ENCODE assay signal across 10 mouse cellular contexts in genomic region chr8:83578131-83579055, GRCm38 (mm10). TPM values are rescaled to one million over a fixed set of nuclear protein-coding genes. Genes with fewer than 3 reads are reported as not detected.
DNase-seq lines count a peak whose midpoint lies in the region; ATAC-seq and TF ChIP-seq lines count a peak whose summit lies in the region.
"Had no signal": no experiment of that assay in that cellular context is flagged by ENCODE, and none has a peak within 500 bp of the region (broad histone marks: within the 10 kb centered on the region; RNA-seq: fewer than 3 reads in every experiment).

No protein-coding gene starts in this region.

- peak overlapping the region; percentile 76 for H3K27ac ChIP-seq in lung, embryonic 14.5 days (ENCODE audit: low read depth)
- peak overlapping the region; percentile 39; the same call in 1 of the 2 replicates for H3K27ac ChIP-seq in forebrain, embryonic 14.5 days (ENCODE audit: low read depth, low read length)

- H3K4me3 ChIP-seq in lung, embryonic 14.5 days (ENCODE audit: low read depth, low read length) = no peak overlapping the region
- no peak overlapping the region for H3K4me3 ChIP-seq in forebrain, embryonic 14.5 days (ENCODE audit: low read depth, low read length)
- H3K4me3 ChIP-seq: megakaryocyte, embryonic 14.5 days had no signal

- 67% methylated on average over 17 of the region's 17 CpGs for WGBS in lung, embryonic 14.5 days
- 80% methylated on average over 17 of the region's 17 CpGs for WGBS in forebrain, embryonic 14.5 days

- TF ChIP-seq CTCF in lung, embryonic 14.5 days (IDR thresholded peaks at IDR 0.05; ENCODE audit: low read depth) = no peak

- DNase-seq in adrenal gland, adult 18-20 months (ENCODE audit: low spot score in 2 of 2) = peak; percentile 17 to 19
- no peak for DNase-seq in adrenal gland, postnatal 36 days
- no peak for DNase-seq in lung, embryonic 14.5 days
- no peak for DNase-seq in lung, postnatal 25 days (ENCODE audit: low spot score)
- no peak for DNase-seq in forebrain, embryonic 14.5 days (ENCODE audit: low spot score)
- peak; percentile 7 to 50 for DNase-seq in kidney, postnatal 25 days
- no peak for DNase-seq in gastrocnemius, postnatal 14 days

- no peak for ATAC-seq in lung, embryonic 14.5 days (ENCODE audit: insufficient read depth)
- no peak for ATAC-seq in forebrain, embryonic 14.5 days
- no peak for ATAC-seq in megakaryocyte-erythroid progenitor cell, adult 5-6 weeks (replicated peaks; ENCODE audit: low FRiP score, low TSS enrichment, poor library complexity, severe bottlenecking)

- intact Hi-C loops in gastrocnemius, postnatal 14 days (cut with DNase I; ENCODE audit: low total_unique reads) = no loop called here

- peaks cover 15% of the 10 kb centered on the region for H3K4me1 ChIP-seq in lung, embryonic 14.5 days (ENCODE audit: insufficient read depth)
- H3K4me1 ChIP-seq in forebrain, embryonic 14.5 days (ENCODE audit: control insufficient read depth, insufficient read depth, low read length) = no peaks in the 10 kb centered on the region

- H3K9me3 ChIP-seq in lung, embryonic 14.5 days (ENCODE audit: low read depth, low read length) = no peaks in the 10 kb centered on the region
- H3K9me3 ChIP-seq in forebrain, embryonic 14.5 days (replicated peaks; ENCODE audit: control insufficient read depth, low read length) = no peaks in the 10 kb centered on the region
- H3K9me3 ChIP-seq: megakaryocyte, embryonic 14.5 days had no signal

- no peaks in the 10 kb centered on the region for H3K27me3 ChIP-seq in lung, embryonic 14.5 days (ENCODE audit: insufficient read depth, low read length)
- H3K27me3 ChIP-seq in forebrain, embryonic 14.5 days (replicated peaks; ENCODE audit: control insufficient read depth, insufficient read depth, low read length) = no peaks in the 10 kb centered on the region
- H3K27me3 ChIP-seq: megakaryocyte, embryonic 14.5 days had no signal

- H3K9ac ChIP-seq in lung, embryonic 14.5 days = no peak overlapping the region
- H3K9ac ChIP-seq in forebrain, embryonic 14.5 days (ENCODE audit: low read length) = no peak overlapping the region; the same call in 1 of the 2 replicates

- H3K4me2 ChIP-seq in lung, embryonic 14.5 days = no peak overlapping the region
- no peak overlapping the region for H3K4me2 ChIP-seq in forebrain, embryonic 14.5 days (ENCODE audit: low read length)

- H3K36me3 ChIP-seq in lung, embryonic 14.5 days (ENCODE audit: insufficient read depth) = peaks cover 16% of the 10 kb centered on the region; the same call in 1 of the 2 replicates
- H3K36me3 ChIP-seq in forebrain, embryonic 14.5 days (ENCODE audit: control insufficient read depth, insufficient read depth, low read length) = peaks cover 23% of the 10 kb centered on the region; the same call in 1 of the 2 replicates

RNA-seq across cellular contexts. Expression of gene Ndufb7, which starts 11.9 kb away (rescaled TPM):
- total RNA-seq in adrenal gland, adult 18-20 months (2021) = 100 to 1,000 TPM; 220 to 282 TPM
- total RNA-seq in adrenal gland, postnatal 36 days (2021) = 100 to 1,000 TPM; 218 to 228 TPM
- polyA plus RNA-seq in lung, embryonic 14.5 days (2014; fragmentation: Nextera tagmentation; extraction: Ambion mirVana) = 361 and 362 TPM in 2 replicates
- polyA plus RNA-seq in forebrain, embryonic 14.5 days (2014; fragmentation: Nextera tagmentation; extraction: Ambion mirVana) = 370 and 449 TPM in 2 replicates
- total RNA-seq in gastrocnemius, postnatal 14 days (2021) = 100 to 1,000 TPM; 439 to 462 TPM
- total RNA-seq in megakaryocyte-erythroid progenitor cell, adult 5-6 weeks (2014; fragmentation: Nextera tagmentation) = 199 and 204 TPM in 2 replicates
- total RNA-seq in megakaryocyte-erythroid progenitor cell, adult 5-6 weeks (2017) = 173 and 183 TPM in 2 replicates

RNA-seq across cellular contexts. Expression of gene Tecr, which starts 29.4 kb away (rescaled TPM):
- 100 to 1,000 TPM; 498 to 523 TPM for total RNA-seq in adrenal gland, adult 18-20 months (2021)
- 100 to 1,000 TPM; 450 to 470 TPM for total RNA-seq in adrenal gland, postnatal 36 days (2021)
- 531 and 570 TPM in 2 replicates for polyA plus RNA-seq in lung, embryonic 14.5 days (2014; fragmentation: Nextera tagmentation; extraction: Ambion mirVana)
- polyA plus RNA-seq in forebrain, embryonic 14.5 days (2014; fragmentation: Nextera tagmentation; extraction: Ambion mirVana) = 806 and 815 TPM in 2 replicates
- total RNA-seq in gastrocnemius, postnatal 14 days (2021) = 100 to 1,000 TPM; 474 to 504 TPM
- total RNA-seq in megakaryocyte-erythroid progenitor cell, adult 5-6 weeks (2014; fragmentation: Nextera tagmentation) = 304 and 466 TPM in 2 replicates
- 230 and 318 TPM in 2 replicates for total RNA-seq in megakaryocyte-erythroid progenitor cell, adult 5-6 weeks (2017)

RNA-seq across cellular contexts. Expression of gene Dnajb1, which starts 29.6 kb away (rescaled TPM):
- 10 to 100 TPM; 75.9 to 83.0 TPM for total RNA-seq in adrenal gland, adult 18-20 months (2021)
- total RNA-seq in adrenal gland, postnatal 36 days (2021) = 10 to 100 TPM; 38.5 to 57.2 TPM
- polyA plus RNA-seq in lung, embryonic 14.5 days (2014; fragmentation: Nextera tagmentation; extraction: Ambion mirVana) = 54.9 and 61.3 TPM in 2 replicates
- 30.1 and 43.0 TPM in 2 replicates for polyA plus RNA-seq in forebrain, embryonic 14.5 days (2014; fragmentation: Nextera tagmentation; extraction: Ambion mirVana)
- 1 to 10 TPM; 7.0 to 7.4 TPM for total RNA-seq in gastrocnemius, postnatal 14 days (2021)
- 49.7 and 52.6 TPM in 2 replicates for total RNA-seq in megakaryocyte-erythroid progenitor cell, adult 5-6 weeks (2014; fragmentation: Nextera tagmentation)
- total RNA-seq in megakaryocyte-erythroid progenitor cell, adult 5-6 weeks (2017) = 50.2 and 63.1 TPM in 2 replicates

RNA-seq across cellular contexts. Expression of gene Olfr370, which starts 42.8 kb away (rescaled TPM):
- not detected for total RNA-seq in adrenal gland, adult 18-20 months (2021)
- total RNA-seq in adrenal gland, postnatal 36 days (2021) = not detected
- polyA plus RNA-seq in lung, embryonic 14.5 days (2014; fragmentation: Nextera tagmentation; extraction: Ambion mirVana) = not detected in 2 replicates
- not detected in 2 replicates for polyA plus RNA-seq in forebrain, embryonic 14.5 days (2014; fragmentation: Nextera tagmentation; extraction: Ambion mirVana)
- total RNA-seq in gastrocnemius, postnatal 14 days (2021) = not detected
- total RNA-seq in megakaryocyte-erythroid progenitor cell, adult 5-6 weeks (2014; fragmentation: Nextera tagmentation) = not detected in 2 replicates
- not detected in 2 replicates for total RNA-seq in megakaryocyte-erythroid progenitor cell, adult 5-6 weeks (2017)
- total RNA-seq: adrenal gland, postnatal 4 days had no signal

Comparison
In these comparisons a context has a peak if more than half of its experiments do, and no peak if none do; other contexts are left out.
1. DNase-seq: peak in adrenal gland, adult 18-20 months (2 of 2) and kidney, postnatal 25 days (2 of 2); none in adrenal gland, postnatal 36 days (0 of 2), lung, embryonic 14.5 days (single experiment), lung, postnatal 25 days (single experiment), forebrain, embryonic 14.5 days (single experiment) and gastrocnemius, postnatal 14 days (single experiment).
2. RNA of gene Dnajb1, which starts 29.6 kb away (total RNA-seq): 75.9 to 83.0 TPM in adrenal gland, adult 18-20 months, 38.5 to 57.2 TPM in adrenal gland, postnatal 36 days and 49.7 to 63.1 TPM in megakaryocyte-erythroid progenitor cell, adult 5-6 weeks; 7.0 to 7.4 TPM in gastrocnemius, postnatal 14 days; every median in the first group is over 4 times any median in the second.